Mouse (Mus musculus): Measurements from ENCODE around the gene Banf1. TPM values are rescaled to one million over a fixed set of nuclear protein-coding genes. Genes with fewer than 3 reads are reported as not detected.
A peak's percentile ranks its signal among the peaks of the same experiment; 100 is the strongest.
"Not testable (repeated sequence)": the region's sequence is repeated elsewhere in the genome, so short reads cannot be mapped to it uniquely, and the experiment has no call there.

Gene Banf1
- 9.9 to 29.1 TPM (median 22.3 TPM) in 3 replicates for total RNA-seq (2017)

DNA sequence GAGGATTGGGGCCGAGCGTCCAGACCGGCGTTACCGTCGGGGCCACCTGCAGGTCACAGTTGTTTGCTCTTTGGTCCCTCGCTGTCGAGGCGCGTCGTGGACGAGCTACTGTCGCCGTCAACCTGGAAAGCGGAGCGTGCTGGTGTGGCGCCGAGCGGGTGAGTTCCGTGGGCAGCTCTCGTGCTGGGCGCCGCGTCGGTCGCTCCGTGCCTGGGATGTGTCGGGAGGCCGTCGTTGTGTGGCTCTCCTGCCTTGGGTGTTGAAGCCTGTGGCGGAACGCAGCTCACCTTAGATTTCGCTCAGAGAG is at the start of gene Banf1:
Gene Banf1 (minus strand): TSS at position 116 of the 307 bp plus-strand sequence.
- no peak for ATAC-seq (replicated peaks; ENCODE audit: insufficient number of reproducible peaks, low FRiP score, low TSS enrichment, poor library complexity, severe bottlenecking)

DNA sequence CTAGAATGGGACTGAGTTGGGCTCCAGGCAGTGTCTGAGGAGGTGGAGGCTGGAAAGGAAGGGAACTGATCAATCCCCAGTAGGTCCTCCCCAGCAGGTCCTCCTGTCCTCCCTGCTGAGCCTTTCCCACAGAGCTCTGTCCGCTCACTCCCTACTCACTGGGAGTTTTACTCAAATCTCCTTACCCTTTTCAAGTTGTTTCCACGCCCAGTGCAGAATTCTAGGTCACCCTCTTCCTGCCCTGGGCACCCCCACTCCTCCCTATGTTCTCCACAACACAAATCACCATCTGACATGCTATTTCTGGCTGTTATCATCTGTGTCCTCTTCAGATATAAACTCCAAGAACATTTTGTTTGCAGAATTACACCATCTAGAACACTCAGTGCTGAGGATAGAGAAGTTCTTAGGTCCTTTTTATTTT is 47.6 kb upstream of the Banf1 start:
- no peak for ATAC-seq (replicated peaks; ENCODE audit: insufficient number of reproducible peaks, low FRiP score, low TSS enrichment, poor library complexity, severe bottlenecking)

DNA sequence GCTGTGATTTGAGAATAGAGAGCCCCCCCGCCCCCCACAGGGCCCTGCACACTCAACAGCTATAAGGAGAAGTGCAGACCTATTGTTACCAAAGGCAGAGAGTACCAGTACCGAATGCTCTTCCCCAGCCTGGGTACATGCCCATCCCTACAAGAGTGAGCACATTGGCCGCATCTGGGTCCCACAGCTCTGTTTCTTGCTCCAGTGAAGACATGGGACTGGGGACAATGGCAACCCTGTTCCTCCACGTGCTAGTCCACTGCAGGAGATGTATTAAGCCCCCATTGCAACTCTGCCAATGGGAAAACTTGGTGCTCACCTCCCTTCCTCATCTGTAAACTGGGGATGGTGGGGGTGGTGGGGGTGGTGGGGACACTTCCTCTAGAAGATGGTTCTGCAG is 46.9 kb upstream of the Banf1 start:
- no peak for ATAC-seq (replicated peaks; ENCODE audit: insufficient number of reproducible peaks, low FRiP score, low TSS enrichment, poor library complexity, severe bottlenecking)

DNA sequence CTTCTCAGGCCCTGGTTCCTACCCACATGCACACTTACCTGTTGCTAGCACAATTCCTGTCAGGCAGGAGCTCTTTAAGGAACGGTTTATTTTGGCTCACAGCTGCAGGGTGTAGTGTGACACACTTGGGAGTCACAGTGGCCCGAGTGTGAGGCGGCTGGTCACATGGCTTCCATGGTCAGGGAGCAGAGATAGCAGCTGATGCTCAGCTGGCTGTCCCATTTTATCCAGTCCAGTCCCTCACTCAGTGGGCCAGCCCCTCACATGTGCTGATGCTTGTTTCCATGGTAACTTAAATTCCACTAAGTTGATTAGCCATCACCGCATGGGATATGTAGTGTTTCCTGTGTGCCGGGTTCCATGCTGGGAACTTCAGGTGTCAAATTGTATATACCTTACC is 45.0 kb upstream of the Banf1 start:
- no peak for ATAC-seq (replicated peaks; ENCODE audit: insufficient number of reproducible peaks, low FRiP score, low TSS enrichment, poor library complexity, severe bottlenecking)

DNA sequence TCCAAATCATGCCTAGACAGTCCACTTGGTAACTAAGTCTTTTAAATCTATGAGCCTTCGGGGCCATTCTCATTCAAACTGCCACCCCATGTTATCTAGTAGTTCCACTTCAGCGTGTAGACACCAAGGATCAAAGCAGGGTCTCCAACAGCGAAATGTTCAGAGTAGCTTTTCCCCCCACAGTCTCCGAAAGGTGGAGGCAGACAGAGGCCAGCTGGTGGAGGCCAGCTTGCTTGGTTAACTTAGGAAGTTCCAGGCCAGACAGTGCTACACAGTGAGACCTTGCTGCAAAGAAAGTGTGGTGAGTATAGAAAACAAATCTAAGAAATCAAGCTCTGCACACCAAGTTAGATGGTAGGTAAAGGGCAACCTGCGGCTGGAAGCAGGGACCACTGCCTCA is 43.7 kb upstream of the Banf1 start:
- no peak for ATAC-seq (replicated peaks; ENCODE audit: insufficient number of reproducible peaks, low FRiP score, low TSS enrichment, poor library complexity, severe bottlenecking)

DNA sequence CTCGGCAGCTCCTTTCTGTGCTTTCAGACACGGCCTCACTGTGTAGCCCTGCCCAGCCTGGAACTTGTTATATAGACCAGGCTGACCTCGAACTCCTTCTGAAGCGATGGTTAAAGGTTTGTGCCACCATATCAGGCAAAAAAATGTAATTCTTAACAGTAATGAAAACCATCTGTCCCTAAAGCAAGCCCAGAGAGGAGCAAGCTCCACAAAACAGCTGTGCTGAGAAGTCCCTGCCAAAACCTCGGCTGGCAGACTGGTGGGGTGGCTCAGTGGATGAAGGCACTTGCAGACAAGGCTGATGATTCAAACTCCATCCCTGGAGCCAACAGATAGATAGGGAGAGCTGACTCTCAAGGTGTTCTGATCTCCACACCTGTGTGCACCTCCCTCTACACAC is 42.1 kb upstream of the Banf1 start:
- ATAC-seq (replicated peaks; ENCODE audit: insufficient number of reproducible peaks, low FRiP score, low TSS enrichment, poor library complexity, severe bottlenecking) = no peak

- ATAC-seq (replicated peaks; ENCODE audit: insufficient number of reproducible peaks, low FRiP score, low TSS enrichment, poor library complexity, severe bottlenecking) = peak; percentile 62
These were observed 41.4 kb upstream of the Banf1 start for GRCm38 (mm10) chr19:5408057-5409001.

- peak; percentile 34 for ATAC-seq (replicated peaks; ENCODE audit: insufficient number of reproducible peaks, low FRiP score, low TSS enrichment, poor library complexity, severe bottlenecking)
These were observed 40.2 kb upstream of the Banf1 start for GRCm38 (mm10) chr19:5407133-5407532.

GRCm38 (mm10) chr19:5406531-5407126 is 39.7 kb upstream of the Banf1 start:
- peak; percentile 16 for ATAC-seq (replicated peaks; ENCODE audit: insufficient number of reproducible peaks, low FRiP score, low TSS enrichment, poor library complexity, severe bottlenecking)

DNA sequence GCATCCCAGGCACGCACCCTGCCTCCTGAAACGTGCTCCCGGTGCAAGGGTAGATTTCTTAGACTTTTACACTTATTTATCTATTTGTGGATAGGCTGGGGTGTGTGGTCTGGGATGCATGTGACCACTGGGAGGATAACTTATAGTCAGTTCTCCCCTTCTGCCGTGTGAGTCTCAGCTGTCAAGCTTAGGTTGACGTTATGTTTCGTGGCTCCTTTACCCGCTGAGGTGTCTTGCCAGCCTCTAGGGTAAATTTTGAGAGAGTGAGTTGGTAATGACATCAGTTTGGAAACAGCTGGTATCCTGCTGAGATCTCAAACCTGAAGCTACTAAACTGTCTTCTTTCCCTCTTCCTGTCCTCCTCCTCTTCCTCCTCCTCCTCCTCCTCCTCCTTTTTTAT is 39.0 kb upstream of the Banf1 start:
- ATAC-seq (replicated peaks; ENCODE audit: insufficient number of reproducible peaks, low FRiP score, low TSS enrichment, poor library complexity, severe bottlenecking) = peak; percentile 4; the same call in 1 of the 2 replicates

DNA sequence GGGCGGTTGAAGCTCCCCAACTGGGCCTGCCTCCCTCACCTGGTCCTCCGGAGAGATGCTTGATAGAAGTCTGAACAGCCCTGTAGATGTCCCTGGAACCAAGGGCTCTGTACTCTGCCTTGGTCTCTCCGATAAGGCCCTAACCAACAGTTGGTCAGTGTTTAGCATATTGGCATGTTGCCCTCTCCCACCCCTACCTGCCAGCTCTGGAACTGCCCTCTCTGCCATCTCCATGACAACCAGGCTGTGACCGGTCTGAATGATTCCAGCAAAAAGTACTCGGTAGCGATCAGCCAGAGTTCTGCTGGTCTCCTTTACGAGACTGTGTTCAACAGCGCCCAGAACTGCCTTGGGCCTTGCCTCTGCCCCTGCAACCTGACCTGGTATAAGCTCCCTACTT is 35.3 kb upstream of the Banf1 start, which contains the start of gene Tsga10ip:
Gene Tsga10ip (minus strand): TSS at position 234 of the 400 bp plus-strand sequence.
- ATAC-seq (replicated peaks; ENCODE audit: insufficient number of reproducible peaks, low FRiP score, low TSS enrichment, poor library complexity, severe bottlenecking) = no peak

DNA sequence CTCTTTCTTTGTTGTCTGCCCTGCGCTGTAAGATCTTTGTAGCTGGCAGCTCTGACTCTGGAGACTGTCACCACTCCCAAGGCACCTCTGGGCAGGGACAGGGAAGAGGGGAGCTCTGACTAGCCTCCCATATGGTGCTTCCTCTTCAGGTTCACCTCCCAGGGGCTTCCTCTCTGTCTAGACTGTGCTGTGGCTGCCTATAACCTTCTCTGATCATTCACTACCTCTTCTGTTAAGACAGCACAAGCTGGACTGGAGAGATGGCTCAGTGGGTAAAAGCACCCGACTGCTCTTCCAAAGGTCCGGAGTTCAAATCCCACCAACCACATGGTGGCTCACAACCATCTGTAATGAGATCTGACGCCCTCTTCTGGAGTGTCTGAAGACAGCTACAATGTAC is 34.1 kb upstream of the Banf1 start:
- ATAC-seq (replicated peaks; ENCODE audit: insufficient number of reproducible peaks, low FRiP score, low TSS enrichment, poor library complexity, severe bottlenecking) = not testable (repeated sequence)

DNA sequence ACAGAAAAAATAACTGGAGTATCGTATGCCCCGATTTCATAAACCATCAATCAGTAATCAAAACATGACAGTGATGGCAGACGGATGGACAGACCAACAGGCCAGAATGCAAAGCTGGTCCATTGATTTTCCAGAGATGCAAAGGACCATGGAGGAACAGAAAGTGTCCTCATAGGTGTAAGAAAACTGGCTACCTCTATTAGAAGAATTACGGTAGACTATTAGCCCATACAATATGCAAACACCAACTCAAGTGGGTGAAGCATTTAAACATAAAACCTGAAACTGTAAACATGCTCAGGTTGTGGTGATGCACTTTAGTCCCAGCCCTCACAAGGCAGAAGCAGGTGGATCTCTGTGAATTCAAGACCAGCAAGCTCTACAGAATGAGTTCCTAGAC is 28.4 kb upstream of the Banf1 start:
- ATAC-seq (replicated peaks; ENCODE audit: insufficient number of reproducible peaks, low FRiP score, low TSS enrichment, poor library complexity, severe bottlenecking) = no peak

- no peak for ATAC-seq (replicated peaks; ENCODE audit: insufficient number of reproducible peaks, low FRiP score, low TSS enrichment, poor library complexity, severe bottlenecking)
These were observed 27.2 kb upstream of the Banf1 start for GRCm38 (mm10) chr19:5394168-5394567.

DNA sequence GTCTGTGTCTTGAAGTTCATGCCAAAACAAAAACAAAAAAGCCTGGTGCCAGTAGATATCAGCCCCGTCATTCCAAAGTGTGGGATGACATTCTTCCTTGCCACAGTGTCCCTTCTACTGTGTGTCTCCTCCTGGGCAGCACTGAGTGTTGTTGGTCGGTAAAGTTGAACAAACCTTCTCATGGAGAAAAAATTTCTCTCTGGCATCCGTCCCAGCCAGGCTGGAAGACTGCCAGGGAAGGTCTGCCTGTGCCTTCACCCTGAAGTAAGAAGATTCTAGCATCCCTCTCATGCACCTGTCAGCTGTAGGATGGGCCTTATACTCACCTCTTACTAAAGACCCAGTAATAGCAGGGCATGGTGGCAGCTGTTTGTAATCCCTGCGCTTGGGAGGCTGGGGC is 25.9 kb upstream of the Banf1 start:
- no peak for ATAC-seq (replicated peaks; ENCODE audit: insufficient number of reproducible peaks, low FRiP score, low TSS enrichment, poor library complexity, severe bottlenecking)

DNA sequence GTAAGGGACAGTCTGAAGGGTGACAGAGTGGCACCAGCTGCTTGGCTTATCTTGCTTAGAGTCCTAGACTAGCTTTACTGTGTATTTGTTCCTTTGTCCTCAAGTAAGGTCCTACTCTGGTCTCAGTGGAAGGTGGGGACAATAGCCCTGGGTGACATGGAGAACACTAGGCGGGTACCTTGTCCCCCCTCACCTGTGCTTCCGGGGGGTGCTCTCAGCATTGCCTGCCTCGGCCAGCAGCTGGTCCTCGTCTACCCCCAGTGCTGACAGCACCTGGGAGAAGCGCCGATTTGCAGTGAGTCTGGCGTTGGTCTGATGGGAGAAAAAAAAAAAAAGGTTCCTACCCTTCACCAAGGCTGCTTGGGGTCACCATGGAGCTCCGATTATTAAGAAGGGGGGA is 23.4 kb upstream of the Banf1 start:
- ATAC-seq (replicated peaks; ENCODE audit: insufficient number of reproducible peaks, low FRiP score, low TSS enrichment, poor library complexity, severe bottlenecking) = no peak

- peak; percentile 33 for ATAC-seq (replicated peaks; ENCODE audit: insufficient number of reproducible peaks, low FRiP score, low TSS enrichment, poor library complexity, severe bottlenecking)
These were observed 22.7 kb upstream of the Banf1 start for GRCm38 (mm10) chr19:5389647-5390046.

- peak; percentile 95 for ATAC-seq (replicated peaks; ENCODE audit: insufficient number of reproducible peaks, low FRiP score, low TSS enrichment, poor library complexity, severe bottlenecking)
These were observed 21.7 kb upstream of the Banf1 start, which contains the start of gene Sart1 for GRCm38 (mm10) chr19:5388588-5389242. TSS of gene Sart1 (minus strand) at chr19:5388703.

DNA sequence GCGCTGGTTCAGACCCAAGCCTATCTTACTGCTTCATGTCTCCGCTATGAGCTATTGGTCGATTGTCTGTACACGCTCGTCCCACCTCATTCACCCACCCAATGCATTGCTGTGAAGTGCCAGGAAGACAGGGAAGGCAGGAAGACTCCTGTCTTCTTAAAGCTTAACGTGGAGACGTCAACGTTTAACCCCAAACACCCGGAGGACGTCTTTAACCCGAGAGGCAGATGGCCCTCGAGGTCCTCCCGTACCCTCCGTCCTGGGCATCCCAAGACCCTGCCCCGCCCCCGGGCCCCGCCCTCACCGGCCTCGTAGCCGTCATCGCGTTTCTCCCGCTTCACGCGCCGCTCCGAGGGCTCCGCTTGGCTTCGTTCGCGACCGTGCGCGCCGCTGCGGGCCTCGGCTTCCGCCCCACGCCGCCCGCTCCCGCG is 21.1 kb upstream of the Banf1 start:
- ATAC-seq (replicated peaks; ENCODE audit: insufficient number of reproducible peaks, low FRiP score, low TSS enrichment, poor library complexity, severe bottlenecking) = no peak

Data from monocyte, adult 5-6 weeks (primary cell).